Mouse (Mus musculus): ENCODE results near the gene Bri3bp.

GRCm38 (mm10) chr5:125409348-125410090, 31.8 kb upstream of the Bri3bp start:
- TF ChIP-seq TCF3 (IDR thresholded peaks at IDR 0.05; ENCODE audit: insufficient read length, low read depth) (no peak), USF1 (IDR thresholded peaks at IDR 0.05; ENCODE audit: low read depth) (no peak)

Data from myocyte (in vitro differentiated cells).